Mouse (Mus musculus): ENCODE data around the gene Gm5426. TPM values are rescaled to one million over a fixed set of nuclear protein-coding genes. Genes with fewer than 3 reads are reported as not detected.

Gene Gm5426
- not detected for polyA plus RNA-seq (2017; shearing (Covaris generic))

DNA sequence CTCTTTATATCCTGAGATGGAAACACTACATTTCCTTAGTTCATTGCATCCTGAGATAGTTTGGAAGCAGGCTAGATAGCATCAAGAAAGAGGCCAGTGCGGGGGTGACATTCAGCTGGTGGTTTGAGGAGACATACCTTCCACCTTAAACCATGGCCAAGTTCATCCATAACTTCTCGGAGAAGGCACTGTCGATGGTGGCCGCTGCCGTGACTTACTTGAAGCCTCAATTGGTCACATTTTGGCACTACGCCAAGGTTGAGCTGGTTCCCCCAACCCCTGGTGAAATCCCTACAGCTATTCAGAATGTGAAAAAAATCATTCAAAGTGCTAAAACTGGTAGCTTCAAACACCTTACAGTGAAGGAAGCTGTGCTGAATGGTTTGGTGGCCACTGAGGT lies at the start of gene Gm5426:
Gm5426 (plus strand) TSS at position 153 of the 400 bp plus-strand sequence.

Other genes starting within 250 kb of the Gm5426 start
- 30.7 TPM for gene Eea1, start 196.0 kb upstream of the Gm5426 start, polyA plus RNA-seq (2017; shearing (Covaris generic))